Mouse (Mus musculus): ENCODE data around the gene Cav2. TPM values are rescaled to one million over a fixed set of nuclear protein-coding genes. Genes with fewer than 3 reads are reported as not detected.

Gene Cav2
- polyA plus RNA-seq, 1 experiment from 2014 or later, result 8.1 TPM

DNA sequence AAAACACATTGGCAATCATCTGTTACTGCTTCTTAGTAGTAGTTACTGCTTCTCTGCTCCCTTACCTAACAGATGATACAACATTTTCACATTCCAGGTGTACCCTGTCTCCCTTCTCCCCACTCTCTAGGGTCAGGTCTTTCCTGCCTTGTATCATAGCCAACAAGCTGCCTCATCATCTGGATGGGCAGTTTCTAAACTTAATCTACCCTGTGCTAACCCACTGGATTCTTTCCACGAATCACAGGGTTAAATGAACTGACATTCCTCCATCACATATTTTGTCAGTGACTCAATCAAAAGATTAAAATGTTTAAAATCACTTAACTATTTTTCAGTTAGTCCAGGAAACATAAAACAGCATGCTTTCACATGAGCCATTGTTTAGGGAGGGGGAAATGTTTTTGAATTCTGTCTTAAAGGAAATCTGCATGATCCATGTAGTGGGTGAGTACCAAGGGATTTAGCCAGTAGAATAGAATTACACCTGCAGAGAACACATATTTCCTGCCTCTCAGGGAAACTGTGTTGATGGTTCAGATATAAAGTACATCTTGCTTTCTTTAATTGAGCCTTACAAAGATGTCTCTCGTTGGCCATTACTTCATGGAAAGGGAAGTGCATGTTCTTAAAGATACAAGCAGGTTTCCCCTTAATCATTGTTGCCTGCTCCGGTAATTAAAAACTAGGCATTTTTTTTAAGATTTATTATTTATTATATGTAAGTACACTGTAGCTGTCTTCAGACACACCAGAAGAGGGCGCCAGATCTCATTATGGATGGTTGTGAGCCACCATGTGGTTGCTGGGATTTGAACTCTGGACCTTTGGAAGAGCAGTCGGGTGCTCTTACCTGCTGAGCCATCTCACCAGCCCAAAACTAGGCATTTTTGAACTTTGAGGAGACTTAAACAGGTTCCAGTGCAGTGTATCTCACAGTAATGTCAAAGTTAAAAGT, 34.0 kb downstream of the Cav2 start:
- 85% methylated on average over 5 of the region's 5 CpGs for WGBS
- Histone ChIP-seq H3K27me3 (no peaks in the 10 kb centered on the region), H3K4me3 (no peak overlapping the region), H3K27ac (no peak overlapping the region), H3K9ac (no peak overlapping the region), H3K36me3 (ENCODE audit: poor library complexity, severe bottlenecking) (no peaks in the 10 kb centered on the region), H3K4me2 (no peak overlapping the region), H3K9me3 (replicated peaks) (no peaks in the 10 kb centered on the region), H3K4me1 (peaks cover 9% of the 10 kb centered on the region; the same call in 1 of the 2 replicates)
- ATAC-seq, result no peak

DNA sequence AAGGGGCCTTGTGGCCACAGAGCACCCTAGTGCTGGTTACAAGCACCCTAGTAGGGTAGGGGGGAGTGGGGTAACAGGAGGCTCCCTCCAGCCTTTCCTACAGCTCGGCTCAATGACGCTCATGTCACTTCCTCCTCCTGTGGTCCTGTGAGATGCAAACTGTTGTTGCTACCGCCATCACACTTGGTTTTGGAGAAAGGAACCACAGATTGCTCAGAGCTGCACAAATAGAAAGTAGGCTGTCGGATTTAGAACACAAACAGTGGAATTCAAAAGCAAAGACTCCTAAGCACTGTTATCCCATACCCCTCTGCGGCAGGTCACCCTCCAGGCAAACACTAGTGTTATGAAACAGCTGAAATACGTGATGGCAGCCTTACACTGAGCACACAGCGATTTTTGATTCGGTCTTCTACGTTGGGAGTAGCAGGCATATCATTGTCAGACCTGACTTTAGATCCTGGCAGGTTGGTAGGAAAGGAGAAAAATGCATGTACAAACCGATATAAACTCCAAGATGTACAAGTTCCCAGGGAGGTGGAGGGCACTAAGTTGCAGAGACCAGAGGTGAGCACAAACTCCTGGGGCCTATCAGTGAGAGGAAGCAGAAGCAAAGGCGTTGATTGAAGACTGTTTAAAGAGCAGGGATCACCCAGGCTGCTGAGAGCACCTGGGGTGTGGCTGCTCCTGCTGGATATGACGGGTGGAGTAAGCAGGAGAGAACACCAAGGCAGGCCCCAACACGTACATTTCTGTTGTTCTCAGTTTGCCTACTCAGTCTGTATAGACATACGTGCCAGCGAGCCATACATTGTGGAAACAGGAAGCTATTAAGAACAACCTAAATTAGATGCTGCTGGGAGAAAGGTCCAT, 35.5 kb downstream of the Cav2 start:
- peak; percentile 41 for ATAC-seq

DNA sequence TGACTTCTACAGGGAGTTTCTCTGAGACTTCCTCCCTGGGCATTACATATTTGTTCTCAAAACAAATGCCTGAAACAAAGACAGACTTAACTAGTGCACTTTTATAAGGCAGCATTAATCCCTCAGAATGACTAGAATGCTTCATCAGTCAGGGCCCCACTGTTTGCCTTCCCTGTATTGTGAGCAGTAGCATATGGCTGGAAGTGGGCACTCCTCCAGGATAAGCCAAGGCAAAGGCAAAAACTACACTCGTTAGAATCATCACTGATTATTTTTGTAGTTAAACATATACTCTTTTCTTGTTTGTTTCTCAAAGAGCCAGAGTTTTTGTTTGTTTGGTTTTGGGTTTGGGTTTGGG, 36.2 kb downstream of the Cav2 start:
- Histone ChIP-seq H3K4me2 (no peak overlapping the region), H3K27ac (no peak overlapping the region), H3K27me3 (no peaks in the 10 kb centered on the region), H3K9ac (no peak overlapping the region), H3K36me3 (ENCODE audit: poor library complexity, severe bottlenecking) (no peaks in the 10 kb centered on the region), H3K9me3 (replicated peaks) (no peaks in the 10 kb centered on the region), H3K4me1 (peaks cover 9% of the 10 kb centered on the region; the same call in 1 of the 2 replicates), H3K4me3 (no peak overlapping the region)
- peak; percentile 67; the same call in 1 of the 2 replicates for ATAC-seq
- WGBS, result 8% methylated on average over 1 of the region's 1 CpGs

More for the DNA sequence above, 35.5 kb downstream of the Cav2 start:
- H3K27me3 ChIP-seq, result no peaks in the 10 kb centered on the region
- H3K4me2 ChIP-seq, result no peak overlapping the region
- H3K4me3 ChIP-seq, result no peak overlapping the region
- no peaks in the 10 kb centered on the region for H3K36me3 ChIP-seq (ENCODE audit: poor library complexity, severe bottlenecking)
- no peak overlapping the region for H3K9ac ChIP-seq
- peaks cover 9% of the 10 kb centered on the region; the same call in 1 of the 2 replicates for H3K4me1 ChIP-seq
- no peak overlapping the region for H3K27ac ChIP-seq
- WGBS, result 65% methylated on average over 15 of the region's 15 CpGs
- H3K9me3 ChIP-seq (replicated peaks), result no peaks in the 10 kb centered on the region

DNA sequence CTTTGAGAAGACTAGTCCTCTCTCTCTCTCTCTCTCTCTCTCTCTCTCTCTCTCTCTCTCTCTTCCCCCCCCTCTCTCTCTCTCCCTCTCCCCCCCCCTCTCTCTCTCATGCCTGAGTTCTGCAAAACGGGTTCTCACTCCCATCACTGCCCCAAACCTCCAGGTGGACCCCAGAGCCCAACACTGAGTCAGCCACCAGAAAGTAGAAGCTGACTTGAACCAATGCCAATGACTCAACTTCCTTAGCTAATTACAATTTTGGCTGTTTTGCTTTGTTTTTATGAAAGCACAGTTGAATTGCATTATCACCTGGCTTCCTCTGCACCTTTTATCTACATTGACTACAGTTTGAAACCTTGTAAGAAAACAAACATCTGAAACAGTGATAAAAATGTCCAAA, 37.0 kb downstream of the Cav2 start:
- ATAC-seq, result no peak
- Histone ChIP-seq H3K36me3 (ENCODE audit: poor library complexity, severe bottlenecking) (no peaks in the 10 kb centered on the region), H3K4me2 (no peak overlapping the region), H3K27ac (no peak overlapping the region), H3K4me3 (no peak overlapping the region), H3K9me3 (replicated peaks) (no peaks in the 10 kb centered on the region), H3K4me1 (peaks cover 9% of the 10 kb centered on the region; the same call in 1 of the 2 replicates), H3K9ac (no peak overlapping the region), H3K27me3 (no peaks in the 10 kb centered on the region)
- WGBS, result 38% methylated on average over 1 of the region's 1 CpGs

DNA sequence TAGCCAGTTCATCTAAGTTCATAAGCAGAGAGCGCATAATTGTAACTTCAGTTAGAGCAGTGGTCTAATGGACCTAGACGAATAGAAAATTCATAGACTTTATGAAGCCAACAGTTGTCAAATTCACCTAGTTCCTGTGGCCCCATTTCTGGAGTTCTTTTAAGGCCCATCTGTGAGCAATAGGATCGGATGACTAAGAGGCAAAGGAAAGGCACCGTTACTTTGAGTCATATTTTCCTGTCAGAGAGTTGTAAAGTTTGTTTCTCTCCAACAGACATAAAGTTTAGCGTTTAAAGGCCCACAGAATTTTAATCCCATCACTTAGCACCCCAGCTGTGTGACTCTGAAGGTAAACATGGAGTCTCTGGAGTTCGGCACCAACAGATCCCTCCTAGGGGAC, 41.0 kb downstream of the Cav2 start:
- no peak for ATAC-seq
- H3K27me3 ChIP-seq, result no peaks in the 10 kb centered on the region
- no peak overlapping the region for H3K27ac ChIP-seq
- 86% methylated on average over 6 of the region's 6 CpGs for WGBS
- no peak overlapping the region for H3K9ac ChIP-seq
- H3K4me2 ChIP-seq, result no peak overlapping the region
- H3K36me3 ChIP-seq (ENCODE audit: poor library complexity, severe bottlenecking), result no peaks in the 10 kb centered on the region
- no peaks in the 10 kb centered on the region for H3K9me3 ChIP-seq (replicated peaks)
- H3K4me1 ChIP-seq, result peaks cover 3% of the 10 kb centered on the region; the same call in 1 of the 2 replicates
- no peak overlapping the region for H3K4me3 ChIP-seq

DNA sequence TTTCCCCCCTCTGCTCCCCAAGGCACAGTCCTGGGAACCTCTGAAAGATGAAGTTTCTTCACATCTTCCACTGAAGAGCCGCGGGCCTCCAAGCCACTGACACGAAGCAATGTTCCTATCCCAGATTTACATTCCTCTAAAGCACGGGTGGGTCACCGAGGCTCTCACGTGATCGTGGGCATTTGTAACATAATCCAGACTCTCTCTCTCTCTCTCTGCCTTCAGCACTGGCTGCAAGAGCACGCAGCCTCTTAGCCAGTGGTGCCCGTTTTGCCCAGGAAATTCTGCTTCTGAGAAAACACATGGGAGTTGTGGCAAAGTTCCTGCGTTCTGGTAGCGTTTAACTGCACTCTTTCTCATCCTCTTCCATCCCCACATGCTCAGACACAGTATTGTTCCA, 46.2 kb downstream of the Cav2 start:
- 65% methylated on average over 11 of the region's 11 CpGs for WGBS
- no peak overlapping the region for H3K4me2 ChIP-seq

DNA sequence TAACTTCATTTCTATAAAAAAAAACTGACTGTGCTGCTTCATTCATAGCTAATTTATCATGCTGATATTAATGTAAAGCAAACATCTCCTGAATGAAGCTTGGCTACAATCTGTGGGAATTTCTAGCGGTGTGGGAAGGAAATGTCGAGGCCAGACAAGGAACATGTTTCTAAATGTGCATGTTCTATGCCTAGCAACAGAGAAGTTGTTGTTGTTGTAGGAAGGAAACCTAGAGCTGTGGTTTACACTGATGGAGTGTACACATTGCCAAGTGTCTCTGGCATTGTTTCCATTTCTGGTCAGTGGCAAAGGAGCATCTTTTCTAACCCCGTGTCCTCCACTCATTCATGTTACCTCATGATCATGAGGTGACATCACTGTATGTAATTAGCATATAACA, 48.8 kb downstream of the Cav2 start:
- no peak overlapping the region for H3K4me3 ChIP-seq
- no peaks in the 10 kb centered on the region for H3K27me3 ChIP-seq
- H3K4me2 ChIP-seq, result no peak overlapping the region
- no peaks in the 10 kb centered on the region for H3K36me3 ChIP-seq (ENCODE audit: poor library complexity, severe bottlenecking)
- H3K9me3 ChIP-seq (replicated peaks), result no peaks in the 10 kb centered on the region
- no peak for ATAC-seq
- no peaks in the 10 kb centered on the region for H3K4me1 ChIP-seq
- no peak overlapping the region for H3K27ac ChIP-seq
- WGBS, result 81% methylated on average over 3 of the region's 3 CpGs
- no peak overlapping the region for H3K9ac ChIP-seq

More for the DNA sequence above, 46.2 kb downstream of the Cav2 start:
- no peak overlapping the region for H3K9ac ChIP-seq
- H3K27ac ChIP-seq, result no peak overlapping the region
- no peaks in the 10 kb centered on the region for H3K4me1 ChIP-seq
- H3K9me3 ChIP-seq (replicated peaks), result no peaks in the 10 kb centered on the region
- no peak for ATAC-seq
- no peak overlapping the region for H3K4me3 ChIP-seq
- no peaks in the 10 kb centered on the region for H3K27me3 ChIP-seq
- no peaks in the 10 kb centered on the region for H3K36me3 ChIP-seq (ENCODE audit: poor library complexity, severe bottlenecking)

DNA sequence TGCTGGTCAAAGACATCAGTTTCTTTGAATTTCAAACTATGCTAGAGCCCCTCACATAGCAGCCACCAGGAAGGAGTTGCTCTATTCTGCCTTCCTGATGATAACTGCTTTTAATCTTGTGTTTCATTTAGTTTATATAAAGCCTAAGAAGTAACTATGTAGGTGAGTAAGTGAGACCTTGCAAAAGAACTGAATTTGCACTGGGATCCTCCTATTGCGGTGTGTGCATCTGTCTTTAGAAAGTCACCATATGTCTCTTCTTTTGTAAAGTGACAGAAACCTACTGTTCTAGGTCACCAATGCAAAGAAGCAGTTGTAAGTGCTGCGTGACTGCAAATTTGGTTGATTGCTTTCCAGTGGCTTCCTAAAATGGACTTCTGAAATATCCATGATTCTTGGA, 56.7 kb downstream of the Cav2 start:
- 79% methylated on average over 2 of the region's 2 CpGs for WGBS
- no peaks in the 10 kb centered on the region for H3K9me3 ChIP-seq (replicated peaks)
- no peaks in the 10 kb centered on the region for H3K36me3 ChIP-seq (ENCODE audit: poor library complexity, severe bottlenecking)
- H3K4me3 ChIP-seq, result no peak overlapping the region
- H3K4me1 ChIP-seq, result no peaks in the 10 kb centered on the region
- no peak overlapping the region for H3K9ac ChIP-seq
- H3K27ac ChIP-seq, result no peak overlapping the region
- H3K27me3 ChIP-seq, result no peaks in the 10 kb centered on the region
- no peak for ATAC-seq
- no peak overlapping the region for H3K4me2 ChIP-seq

Other genes with a start within 250 kb of the Cav2 start
- 20.1 and 22.2 TPM in 2 replicates for gene Tes, start 216.0 kb upstream of the Cav2 start, polyA plus RNA-seq (2015; fragmentation: Nextera tagmentation; extraction: Ambion mirVana)
- 21.6 and 23.7 TPM in 2 replicates for gene Cav1, start 25.1 kb downstream of the Cav2 start, polyA plus RNA-seq (2015; fragmentation: Nextera tagmentation; extraction: Ambion mirVana)
- 0.44 and 0.59 TPM in 2 replicates for gene Met, start 182.6 kb downstream of the Cav2 start, polyA plus RNA-seq (2015; fragmentation: Nextera tagmentation; extraction: Ambion mirVana)